Mouse (Mus musculus) ES-Bruce4 (cell line): ENCODE data around the gene Pde1c. TPM values are rescaled to one million over a fixed set of nuclear protein-coding genes. Genes with fewer than 3 reads are reported as not detected.

Source experiments
- H3K27ac ChIP-seq: 2 replicates; pipeline ENCODE4 v1.5.1; 2012; ENCODE audit warnings: low read length, inconsistent platforms; ENCODE audit not compliant: insufficient read depth
- H3K27me3 ChIP-seq: 2 replicates; pipeline ENCODE4 v1.6.1; 2012; ENCODE audit warnings: mild to moderate bottlenecking, low read length, inconsistent platforms; ENCODE audit not compliant: control insufficient read depth, poor library complexity, insufficient read depth, severe bottlenecking
- H3K36me3 ChIP-seq: 2 replicates; pipeline ENCODE4 v1.6.1; 2012; ENCODE audit warnings: inconsistent platforms, mild to moderate bottlenecking, low read length, moderate library complexity; ENCODE audit not compliant: control insufficient read depth, poor library complexity, insufficient read depth, severe bottlenecking
- H3K4me1 ChIP-seq: one replicate; pipeline ENCODE4 v1.8.1; 2011; ENCODE audit warnings: low read length; ENCODE audit not compliant: control insufficient read depth, insufficient read depth
- H3K4me3 ChIP-seq: 2 replicates; pipeline ENCODE4 v1.5.1; 2011; ENCODE audit warnings: low read depth, mild to moderate bottlenecking, low read length
- H3K9ac ChIP-seq: 2 replicates; pipeline ENCODE4 v1.6.1; 2012; ENCODE audit warnings: low read depth, mild to moderate bottlenecking, inconsistent platforms; ENCODE audit not compliant: poor library complexity, severe bottlenecking
- H3K9me3 ChIP-seq: replicated peaks from 2 replicates; pipeline ENCODE4 v1.6.1; 2012; ENCODE audit warnings: mild to moderate bottlenecking, low read length, inconsistent platforms; ENCODE audit not compliant: control insufficient read depth, poor library complexity, insufficient read depth, severe bottlenecking
- CTCF ChIP-seq: IDR thresholded peaks from one replicate; pipeline ENCODE4 v1.8.1; 2011; ENCODE audit warnings: low read depth, low read length
- EP300 ChIP-seq: IDR thresholded peaks from 2 replicates; pipeline ENCODE4 v1.6.1; 2011; ENCODE audit warnings: low read depth, low read length; ENCODE audit not compliant: insufficient read depth
- POLR2A ChIP-seq: IDR thresholded peaks from one replicate; pipeline ENCODE4 v1.8.1; 2011; ENCODE audit warnings: low read length; ENCODE audit not compliant: insufficient read depth
- polyA plus RNA-seq: library from polyadenylated mRNA; stranded (reverse); fragments of >200 nt; gene quantifications from 2 replicates; pipeline ENCODE4 v1.2.4, GENCODE M21; 2011; ENCODE audit warnings: low read depth; ENCODE audit not compliant: missing spikeins, insufficient read depth, insufficient read length

The Pde1c gene
- polyA plus RNA-seq, 1 experiment = 0.88 TPM

DNA sequence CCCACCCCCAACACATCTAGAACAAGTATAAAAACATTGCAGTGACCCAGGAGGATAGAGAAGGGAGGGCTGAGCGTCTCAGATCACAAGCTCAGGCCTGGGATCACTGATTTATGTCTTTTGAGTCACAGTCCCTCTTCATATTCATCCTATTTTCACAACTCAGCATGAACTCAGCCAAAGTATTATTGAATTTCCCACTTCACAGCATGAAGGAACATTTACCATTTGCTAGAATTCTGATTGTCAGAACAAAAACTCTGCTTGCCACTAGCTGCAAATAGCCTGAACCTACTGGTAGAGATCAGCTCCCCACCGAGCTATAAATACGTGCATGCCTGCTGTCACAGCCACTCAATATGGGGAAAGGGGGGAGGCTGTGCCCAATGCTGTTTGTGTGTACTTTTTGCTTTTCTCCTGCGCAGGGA, 492.5 kb downstream of the Pde1c start:
- Histone ChIP-seq H3K36me3 (no peaks in the 10 kb centered on the region), H3K4me3 (no peak overlapping the region), H3K27me3 (no peaks in the 10 kb centered on the region), H3K4me1 (no peaks in the 10 kb centered on the region), H3K27ac (no peak overlapping the region), H3K9me3 (no peaks in the 10 kb centered on the region), H3K9ac (no peak overlapping the region)
- TF ChIP-seq CTCF = no peak
- TF ChIP-seq POLR2A = no peak
- TF ChIP-seq EP300 = no peak

GRCm38 (mm10) chr6:56068516-56068915, 500.4 kb downstream of the Pde1c start:
- TF ChIP-seq CTCF = no peak
- no peak for TF ChIP-seq EP300
- no peak for TF ChIP-seq POLR2A
- no peaks in the 10 kb centered on the region for H3K4me1 ChIP-seq
- no peaks in the 10 kb centered on the region for H3K27me3 ChIP-seq
- no peaks in the 10 kb centered on the region for H3K36me3 ChIP-seq
- H3K9ac ChIP-seq = no peak overlapping the region
- H3K4me3 ChIP-seq = no peak overlapping the region
- no peaks in the 10 kb centered on the region for H3K9me3 ChIP-seq
- no peak overlapping the region for H3K27ac ChIP-seq

DNA sequence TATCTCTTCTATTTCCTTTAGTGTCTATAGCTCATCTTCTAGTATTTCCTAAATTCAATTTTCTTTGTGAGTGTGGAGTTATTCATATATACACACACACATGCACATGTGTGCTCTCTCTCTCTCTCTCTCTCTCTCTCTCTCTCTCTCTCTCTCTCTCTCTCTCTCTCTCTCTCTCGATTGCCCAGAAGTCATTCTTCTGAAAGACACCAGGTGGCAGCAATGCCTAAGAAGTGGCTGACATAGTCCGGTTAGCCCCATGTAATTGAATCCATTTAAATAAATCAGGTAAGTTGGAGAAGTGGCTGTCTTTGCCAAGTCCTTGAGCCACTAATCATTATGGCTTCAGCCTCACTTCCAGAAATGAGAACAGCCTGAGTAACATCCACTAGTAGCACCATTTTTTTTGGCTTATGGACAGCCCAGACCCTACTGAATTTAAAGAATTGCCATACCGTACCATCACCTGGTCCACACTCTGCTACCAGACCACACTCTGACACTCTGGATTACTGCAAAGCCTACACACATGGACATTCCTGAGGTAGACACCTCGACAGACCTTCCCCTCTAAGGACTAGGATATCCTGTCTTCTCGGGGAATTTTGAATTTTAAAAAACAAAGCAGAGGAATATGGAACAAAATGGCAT, 502.1 kb downstream of the Pde1c start:
- no peak overlapping the region for H3K27ac ChIP-seq
- no peak overlapping the region for H3K9ac ChIP-seq
- no peaks in the 10 kb centered on the region for H3K9me3 ChIP-seq
- H3K36me3 ChIP-seq = no peaks in the 10 kb centered on the region
- H3K4me1 ChIP-seq = no peaks in the 10 kb centered on the region
- TF ChIP-seq CTCF (no peak), EP300 (no peak), POLR2A (no peak)
- H3K4me3 ChIP-seq = no peak overlapping the region
- no peaks in the 10 kb centered on the region for H3K27me3 ChIP-seq

- H3K4me1 ChIP-seq = no peaks in the 10 kb centered on the region
- H3K9me3 ChIP-seq = 0 out of 2 replicates have a peak, but pooled peaks cover 3% of the 10 kb centered on the region
- no peaks in the 10 kb centered on the region for H3K27me3 ChIP-seq
- TF ChIP-seq CTCF (no peak), POLR2A (no peak), EP300 (no peak)
- H3K27ac ChIP-seq = no peak overlapping the region
- no peak overlapping the region for H3K9ac ChIP-seq
- no peak overlapping the region for H3K4me3 ChIP-seq
- H3K36me3 ChIP-seq = no peaks in the 10 kb centered on the region
These were observed 505.2 kb downstream of the Pde1c start for GRCm38 (mm10) chr6:56063736-56064135.

GRCm38 (mm10) chr6:56049104-56049503, 519.8 kb downstream of the Pde1c start:
- H3K27me3 ChIP-seq = no peaks in the 10 kb centered on the region
- no peak overlapping the region for H3K9ac ChIP-seq
- H3K27ac ChIP-seq = no peak overlapping the region
- no peak for TF ChIP-seq POLR2A
- no peak for TF ChIP-seq CTCF
- no peak for TF ChIP-seq EP300
- no peaks in the 10 kb centered on the region for H3K9me3 ChIP-seq
- H3K4me1 ChIP-seq = no peaks in the 10 kb centered on the region
- no peaks in the 10 kb centered on the region for H3K36me3 ChIP-seq
- no peak overlapping the region for H3K4me3 ChIP-seq

DNA sequence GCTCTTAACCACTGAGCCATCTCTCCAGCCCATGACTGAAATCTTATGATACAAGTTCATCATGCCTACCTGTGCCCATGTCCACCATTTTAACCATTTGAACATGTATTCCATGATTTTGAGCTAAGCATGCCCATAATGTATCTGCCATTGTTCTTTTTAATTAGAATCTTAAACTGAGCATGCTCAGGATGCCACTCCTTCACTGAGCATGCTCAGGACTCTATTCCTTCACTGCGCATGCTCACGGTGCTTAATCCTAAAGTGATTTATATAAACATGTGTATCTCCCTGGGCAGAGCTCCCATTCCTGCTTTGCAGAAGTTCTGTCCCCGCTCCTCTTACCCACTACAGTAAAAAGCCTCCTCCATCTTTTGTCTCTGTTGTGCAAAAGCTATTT, 520.3 kb downstream of the Pde1c start:
- TF ChIP-seq POLR2A = no peak
- no peak for TF ChIP-seq CTCF
- TF ChIP-seq EP300 = no peak
- H3K27me3 ChIP-seq = no peaks in the 10 kb centered on the region
- H3K9me3 ChIP-seq = no peaks in the 10 kb centered on the region
- no peak overlapping the region for H3K4me3 ChIP-seq
- H3K4me1 ChIP-seq = no peaks in the 10 kb centered on the region
- H3K27ac ChIP-seq = no peak overlapping the region
- H3K9ac ChIP-seq = no peak overlapping the region
- H3K36me3 ChIP-seq = no peaks in the 10 kb centered on the region
